Mouse (Mus musculus) MEL (cell line): ENCODE results near the gene Gm49711. TPM values are rescaled to one million over a fixed set of nuclear protein-coding genes. Genes with fewer than 3 reads are reported as not detected.
A peak's percentile ranks its signal among the peaks of the same experiment; 100 is the strongest.

ENCODE experiments used
- DNase-seq: peaks from one replicate; pipeline ENCODE4 v3.0.0; 2011; ENCODE audit warnings: low read depth, low spot score
- H3K27ac ChIP-seq: 2 replicates; pipeline ENCODE4 v1.5.1; 2012; ENCODE audit warnings: low read depth, mild to moderate bottlenecking, control low read depth, low read length, moderate library complexity; ENCODE audit not compliant: control insufficient read depth
- H3K27me3 ChIP-seq, 2 experiments: fragments of 150-350 bp in 1 of 2; sonication (generic) in 1 of 2; 2 replicates each; pipeline ENCODE4 v1.6.1; 2012; ENCODE audit warnings: low read length in 2 of 2, mild to moderate bottlenecking in 2 of 2, improper control_type of control experiment in 1 of 2, moderate library complexity in 1 of 2; ENCODE audit not compliant: insufficient read depth in 2 of 2, control insufficient read depth in 1 of 2
- H3K36me3 ChIP-seq, 2 experiments: 2 replicates each; pipeline ENCODE4 v1.6.1; 2012 to 2014; ENCODE audit warnings: low read length in 2 of 2, improper control_type of control experiment in 1 of 2, inconsistent platforms in 1 of 2, mild to moderate bottlenecking in 1 of 2; ENCODE audit not compliant: insufficient read depth in 2 of 2, control insufficient read depth in 1 of 2
- H3K4me1 ChIP-seq, 2 experiments: fragments of 150-350 bp in 1 of 2; sonication (generic) in 1 of 2; 2 replicates each; pipeline ENCODE4 v1.6.1; 2012; ENCODE audit warnings: low read length in 2 of 2, improper control_type of control experiment in 1 of 2, mild to moderate bottlenecking in 1 of 2; ENCODE audit not compliant: insufficient read depth in 2 of 2, control insufficient read depth in 1 of 2
- H3K4me3 ChIP-seq, 2 experiments: fragments of 150-350 bp in 1 of 2; sonication (generic) in 1 of 2; 2 replicates each; pipeline ENCODE4 v1.5.1; 2012; ENCODE audit warnings: low read depth in 2 of 2, low read length in 2 of 2, mild to moderate bottlenecking in 2 of 2, moderate library complexity in 2 of 2, control low read depth in 1 of 2, improper control_type of control experiment in 1 of 2; ENCODE audit not compliant: control insufficient read depth in 1 of 2, insufficient read depth in 1 of 2
- H3K79me2 ChIP-seq: 2 replicates; pipeline ENCODE4 v1.6.1; 2012; ENCODE audit warnings: mild to moderate bottlenecking, low read length, moderate library complexity; ENCODE audit not compliant: control insufficient read depth, poor library complexity, insufficient read depth
- H3K9ac ChIP-seq: 2 replicates; pipeline ENCODE4 v1.6.1; 2012; ENCODE audit warnings: low read depth, mild to moderate bottlenecking, control low read depth, low read length, moderate library complexity; ENCODE audit not compliant: control insufficient read depth, poor library complexity, severe bottlenecking
- H3K9me3 ChIP-seq: fragments of 150-350 bp; sonication (generic); replicated peaks from 2 replicates; pipeline ENCODE4 v1.6.1; 2012; ENCODE audit warnings: mild to moderate bottlenecking, low read length, improper control_type of control experiment, moderate library complexity; ENCODE audit not compliant: insufficient read depth
- BHLHE40 ChIP-seq: IDR thresholded peaks from 2 replicates; pipeline ENCODE4 v1.6.1; 2012; ENCODE audit warnings: low read depth, mild to moderate bottlenecking, inconsistent platforms, low read length, improper control_type of control experiment, borderline replicate concordance
- ETS1 ChIP-seq: IDR thresholded peaks from 2 replicates; pipeline ENCODE4 v1.6.1; 2012; ENCODE audit warnings: low read depth, mild to moderate bottlenecking, inconsistent platforms, low read length, improper control_type of control experiment, moderate library complexity
- GABPA ChIP-seq: IDR thresholded peaks from 2 replicates; pipeline ENCODE4 v1.6.1; 2012; ENCODE audit warnings: low read depth, mild to moderate bottlenecking, inconsistent platforms, low read length, improper control_type of control experiment, moderate library complexity
- GATA1 ChIP-seq: IDR thresholded peaks from 2 replicates; pipeline ENCODE4 v1.6.1; 2011; ENCODE audit warnings: low read depth, low read length, improper control_type of control experiment
- HCFC1 ChIP-seq: IDR thresholded peaks from 2 replicates; pipeline ENCODE4 v1.6.1; 2012; ENCODE audit warnings: low read depth, mild to moderate bottlenecking, inconsistent platforms, low read length, improper control_type of control experiment, moderate library complexity
- JUND ChIP-seq: IDR thresholded peaks from 2 replicates; pipeline ENCODE4 v1.6.1; 2011; ENCODE audit warnings: low read depth, mild to moderate bottlenecking, improper control_type of control experiment, low read length
- KAT2A ChIP-seq: conservative IDR thresholded peaks from 2 replicates; pipeline ENCODE4 v1.6.1; 2012; ENCODE audit warnings: low read depth, low read length, improper control_type of control experiment, inconsistent platforms
- MAZ ChIP-seq: IDR thresholded peaks from 2 replicates; pipeline ENCODE4 v1.6.1; 2012; ENCODE audit warnings: low read depth, mild to moderate bottlenecking, inconsistent platforms, low read length, improper control_type of control experiment
- MEF2A ChIP-seq: IDR thresholded peaks from 2 replicates; pipeline ENCODE4 v1.6.1; 2014; ENCODE audit warnings: low read depth, mild to moderate bottlenecking, inconsistent platforms, low read length, improper control_type of control experiment; ENCODE audit not compliant: poor library complexity, insufficient replicate concordance, severe bottlenecking; ENCODE audit errors: extremely low read depth
- MXI1 ChIP-seq: IDR thresholded peaks from 2 replicates; pipeline ENCODE4 v1.6.1; 2011; ENCODE audit warnings: mild to moderate bottlenecking, low read depth, low read length, improper control_type of control experiment
- MYC ChIP-seq: IDR thresholded peaks from 2 replicates; pipeline ENCODE4 v1.6.1; 2011; ENCODE audit warnings: low read depth, mild to moderate bottlenecking, low read length, improper control_type of control experiment, moderate library complexity
- NELFE ChIP-seq: IDR thresholded peaks from 2 replicates; pipeline ENCODE4 v1.6.1; 2011; ENCODE audit warnings: low read depth, low read length, improper control_type of control experiment
- NRF1 ChIP-seq: IDR thresholded peaks from 2 replicates; pipeline ENCODE4 v1.6.1; 2014; ENCODE audit warnings: low read depth, mild to moderate bottlenecking, inconsistent platforms, low read length, improper control_type of control experiment, moderate library complexity; ENCODE audit not compliant: poor library complexity, insufficient read depth, severe bottlenecking
- POLR2AphosphoS2 ChIP-seq: IDR thresholded peaks from 2 replicates; pipeline ENCODE4 v1.6.1; 2011; ENCODE audit warnings: low read length, improper control_type of control experiment
- SIN3A ChIP-seq: IDR thresholded peaks from 2 replicates; pipeline ENCODE4 v1.6.1; 2012; ENCODE audit warnings: low read length, improper control_type of control experiment, inconsistent platforms
- SMC3 ChIP-seq: IDR thresholded peaks from 2 replicates; pipeline ENCODE4 v1.6.1; 2011; ENCODE audit warnings: low read depth, low read length, improper control_type of control experiment
- TCF12 ChIP-seq: IDR thresholded peaks from 2 replicates; pipeline ENCODE4 v1.6.1; 2014; ENCODE audit warnings: low read depth, mild to moderate bottlenecking, inconsistent platforms, low read length, improper control_type of control experiment, moderate library complexity
- UBTF ChIP-seq: IDR thresholded peaks from 2 replicates; pipeline ENCODE4 v1.6.1; 2012; ENCODE audit warnings: low read depth, mild to moderate bottlenecking, inconsistent platforms, low read length, improper control_type of control experiment, moderate library complexity, borderline replicate concordance; ENCODE audit not compliant: insufficient read depth
- USF1 ChIP-seq: IDR thresholded peaks from 2 replicates; pipeline ENCODE4 v1.6.1; 2014; ENCODE audit warnings: low read depth, mild to moderate bottlenecking, inconsistent platforms, low read length, improper control_type of control experiment, moderate library complexity
- USF2 ChIP-seq, 2 experiments: IDR thresholded peaks; 2 replicates each; pipeline ENCODE4 v1.6.1; 2011 to 2012; ENCODE audit warnings: improper control_type of control experiment in 2 of 2, low read length in 2 of 2, borderline replicate concordance in 1 of 2, inconsistent platforms in 1 of 2, low read depth in 1 of 2, mild to moderate bottlenecking in 1 of 2; ENCODE audit not compliant: insufficient read depth in 1 of 2
- ZKSCAN1 ChIP-seq: IDR thresholded peaks from 2 replicates; pipeline ENCODE4 v1.6.1; 2012; ENCODE audit warnings: low read depth, mild to moderate bottlenecking, inconsistent platforms, low read length, improper control_type of control experiment, moderate library complexity
- ZMIZ1 ChIP-seq: IDR thresholded peaks from 2 replicates; pipeline ENCODE4 v1.6.1; 2012; ENCODE audit warnings: low read depth, mild to moderate bottlenecking, inconsistent platforms, low read length, improper control_type of control experiment, moderate library complexity
- ZNF384 ChIP-seq: IDR thresholded peaks from 2 replicates; pipeline ENCODE4 v1.6.1; 2012; ENCODE audit warnings: low read depth, mild to moderate bottlenecking, inconsistent platforms, low read length, improper control_type of control experiment
- polyA plus RNA-seq, 2 experiments: library from polyadenylated mRNA; stranded (reverse) in 1 of 2; unstranded in 1 of 2; fragments of >175 nt in 1 of 2; fragments of >200 nt in 1 of 2; gene quantifications; 2 replicates each; pipeline versions ENCODE4 v1.2.1 to v1.2.4; 2012; ENCODE audit warnings: low replicate concordance in 2 of 2, low read depth in 1 of 2; ENCODE audit not compliant: insufficient read length in 2 of 2, insufficient read depth in 1 of 2, missing spikeins in 1 of 2
- total RNA-seq: library from RNA; depleted of rRNA; stranded (reverse); fragments of 300-350 nt; gene quantifications from 2 replicates; pipeline ENCODE4 v1.2.3, GENCODE M21; 2012

Gm49711 gene
- total and polyA plus RNA-seq, 3 experiments = not detected

DNA sequence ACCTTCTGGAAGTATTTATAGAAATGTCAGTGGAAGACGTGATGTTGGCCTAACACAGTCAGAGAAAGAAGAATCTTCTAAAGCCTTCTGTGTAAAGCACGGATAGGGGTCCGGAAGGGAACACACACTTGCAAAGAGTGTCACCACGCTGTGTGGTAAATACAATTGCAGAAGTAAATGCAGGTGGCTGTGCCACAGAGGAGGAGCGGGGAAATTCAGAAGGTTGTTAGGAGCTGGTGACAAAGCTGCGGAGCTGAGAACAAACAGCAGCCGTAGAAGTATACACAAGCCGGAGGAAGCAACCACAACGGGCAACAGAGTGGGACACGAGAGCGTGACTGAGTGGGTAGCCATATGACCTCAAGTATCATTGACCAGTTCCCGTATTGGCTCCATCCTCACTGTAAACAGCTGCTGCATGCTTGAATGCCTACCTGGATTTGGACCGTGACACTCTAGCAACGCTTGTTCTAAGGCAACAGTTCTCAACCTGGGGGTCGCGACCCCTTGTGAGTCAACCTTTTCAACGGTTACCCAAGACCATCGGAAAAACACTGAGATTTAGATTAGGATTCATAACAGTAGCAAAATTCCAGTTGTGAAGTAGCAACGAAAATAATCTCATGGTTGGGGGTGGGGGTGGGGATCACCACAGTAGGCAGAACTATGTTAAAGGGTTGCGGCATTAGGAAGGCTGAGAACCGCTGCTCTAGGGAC lies 20.1 kb upstream of the Gm49711 start:
- H3K79me2 ChIP-seq = no peaks in the 10 kb centered on the region
- H3K4me1 ChIP-seq = no peaks in the 10 kb centered on the region
- TF ChIP-seq ETS1 = no peak
- no peak for TF ChIP-seq MXI1
- no peak for TF ChIP-seq ZKSCAN1
- TF ChIP-seq MAZ = no peak
- TF ChIP-seq SMC3 = no peak
- no peak for TF ChIP-seq USF1
- TF ChIP-seq HCFC1 = no peak
- TF ChIP-seq POLR2AphosphoS2 = no peak
- no peak for TF ChIP-seq MYC
- TF ChIP-seq ZMIZ1 = no peak
- TF ChIP-seq ZNF384 = no peak
- no peak for TF ChIP-seq BHLHE40
- no peak for TF ChIP-seq TCF12
- TF ChIP-seq USF2 (IDR thresholded peaks at IDR 0.05; ENCODE audit: borderline replicate concordance in 1 of 2, insufficient read depth in 1 of 2, low read depth in 1 of 2, low read length in 2 of 2) = no peak
- TF ChIP-seq KAT2A = no peak
- no peak for TF ChIP-seq MEF2A
- TF ChIP-seq NELFE = no peak
- TF ChIP-seq UBTF = no peak
- TF ChIP-seq NRF1 = no peak
- no peak for DNase-seq
- peaks cover 0 to 4% of the 10 kb centered on the region in 2 experiments; a peak in 3 of 4 replicates for H3K27me3 ChIP-seq
- no peak overlapping the region for H3K4me3 ChIP-seq
- H3K9me3 ChIP-seq = no peaks in the 10 kb centered on the region
- H3K9ac ChIP-seq = no peak overlapping the region
- H3K27ac ChIP-seq = no peak overlapping the region
- H3K36me3 ChIP-seq = no peaks in the 10 kb centered on the region

DNA sequence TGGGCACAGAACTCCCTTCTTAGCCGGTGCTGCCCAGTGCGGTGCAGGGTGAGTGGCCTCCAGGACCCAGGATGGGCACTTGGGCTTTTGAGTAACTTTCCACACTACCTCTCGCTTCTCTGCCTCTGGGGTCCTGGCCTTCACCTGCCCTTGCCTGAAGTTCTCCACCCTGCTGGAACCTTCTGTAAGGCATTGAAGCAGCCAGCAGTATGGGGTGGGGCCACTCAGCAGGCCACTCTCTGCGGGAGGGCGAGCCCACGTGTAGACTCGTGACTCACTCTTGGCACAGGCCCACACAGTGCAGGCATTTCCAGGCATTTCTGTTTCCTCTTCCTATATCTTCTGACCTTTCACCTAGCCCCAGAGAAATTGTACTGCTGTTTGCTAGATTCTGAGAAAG lies 18.7 kb upstream of the Gm49711 start:
- DNase-seq = peak; percentile 37
- no peaks in the 10 kb centered on the region for H3K9me3 ChIP-seq
- no peak overlapping the region for H3K27ac ChIP-seq
- no peaks in the 10 kb centered on the region for H3K4me1 ChIP-seq
- no peak for TF ChIP-seq MEF2A
- TF ChIP-seq MXI1 = no peak
- TF ChIP-seq GABPA = no peak
- no peak for TF ChIP-seq JUND
- TF ChIP-seq BHLHE40 = no peak
- TF ChIP-seq GATA1 = no peak
- TF ChIP-seq ZMIZ1 = no peak
- TF ChIP-seq SIN3A = no peak
- no peaks in the 10 kb centered on the region for H3K36me3 ChIP-seq
- H3K79me2 ChIP-seq = no peaks in the 10 kb centered on the region
- peaks cover 0 to 8% of the 10 kb centered on the region in 2 experiments for H3K27me3 ChIP-seq
- H3K9ac ChIP-seq = no peak overlapping the region
- no peak overlapping the region for H3K4me3 ChIP-seq
